ENCODE assay signal across 10 mouse cellular contexts in the genomic region with DNA sequence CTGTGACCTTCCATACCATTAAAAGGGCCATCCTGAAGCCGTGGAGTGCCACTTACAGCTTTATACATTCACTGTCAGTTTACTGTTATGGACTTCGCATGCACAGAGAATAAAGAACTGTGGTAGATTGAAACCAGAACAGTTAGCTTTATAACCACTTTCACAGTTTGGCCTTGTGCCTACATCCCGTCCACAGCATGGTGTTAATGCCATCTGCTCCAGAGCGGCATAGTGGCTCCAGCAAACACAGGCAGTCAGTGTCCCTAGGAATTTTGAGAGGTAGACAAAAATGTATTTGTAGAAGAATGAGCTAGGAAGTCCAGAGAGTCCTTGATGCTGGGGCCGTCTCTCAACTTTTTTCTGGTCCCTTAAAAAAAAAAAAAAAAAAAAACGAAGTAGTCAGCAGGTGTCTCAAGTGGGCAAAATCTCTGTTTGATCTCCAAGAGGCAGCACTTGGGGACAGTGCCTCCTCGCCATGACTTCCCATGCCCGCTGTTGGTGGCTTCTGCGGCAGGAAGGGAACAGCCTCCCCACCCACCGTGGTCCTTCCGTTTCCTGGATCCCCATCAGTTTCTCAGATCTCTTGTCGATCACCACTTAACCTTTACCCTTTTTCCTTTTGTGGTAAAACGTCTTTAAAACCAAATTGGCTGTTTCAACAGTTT.
DNase-seq lines count a peak whose midpoint lies in the region.
"Had no signal": no experiment of that assay in that cellular context is flagged by ENCODE, and none has a peak within 500 bp of the region (broad histone marks: within the 10 kb centered on the region; RNA-seq: fewer than 3 reads in every experiment).

No protein-coding gene starts in this region.

- DNase-seq in layer of hippocampus, adult 9-11 months, result peak; percentile 26
- no peak for DNase-seq in layer of hippocampus, postnatal 25 days (ENCODE audit: extremely low spot score in 1 of 2, low spot score in 1 of 2)
- DNase-seq in T-cell, adult 2 months (ENCODE audit: low spot score), result peak; percentile 45
- peak; percentile 90 for DNase-seq in cerebellum, adult 9-11 months
- peak; percentile 66 for DNase-seq in naive thymus-derived CD4-positive, alpha-beta T cell, adult 2 months (ENCODE audit: low read depth)
- no peak for DNase-seq in spleen, adult 18-20 months
- DNase-seq in spleen, postnatal 10 days (ENCODE audit: low spot score in 2 of 2), result no peak
- DNase-seq in adrenal gland, postnatal 14 days, result no peak
- DNase-seq: heart, postnatal 36 days; layer of hippocampus, postnatal 36 days had no signal

Comparison
In these comparisons a context has a peak if more than half of its experiments do, and no peak if none do; other contexts are left out.
1. DNase-seq: peak in layer of hippocampus, adult 9-11 months (single experiment), T-cell, adult 2 months (single experiment), cerebellum, adult 9-11 months (single experiment) and naive thymus-derived CD4-positive, alpha-beta T cell, adult 2 months (single experiment); none in layer of hippocampus, postnatal 25 days (0 of 2), spleen, adult 18-20 months (0 of 2), spleen, postnatal 10 days (0 of 2) and adrenal gland, postnatal 14 days (single experiment).